Mouse (Mus musculus) heart, adult 2 months (tissue): ENCODE results near the gene Olfr979. TPM values are rescaled to one million over a fixed set of nuclear protein-coding genes. Genes with fewer than 3 reads are reported as not detected.

Source experiments
- DNase-seq, 2 experiments: peaks; one replicate each; pipeline ENCODE4 v3.0.0; 2021
- H3K27ac ChIP-seq: fragments of 200-600 bp; 2 replicates; pipeline ENCODE4 v1.8.1; 2022
- H3K27me3 ChIP-seq: fragments of 200-500 bp; 2 replicates; pipeline ENCODE4 v1.6.1; 2012; ENCODE audit warnings: mild to moderate bottlenecking, low read length, inconsistent platforms, mixed read lengths; ENCODE audit not compliant: control insufficient read depth, insufficient read depth
- H3K36me3 ChIP-seq: fragments of 200-500 bp; 2 replicates; pipeline ENCODE4 v1.6.1; 2012; ENCODE audit warnings: low read length, inconsistent platforms; ENCODE audit not compliant: control insufficient read depth, insufficient read depth
- H3K4me1 ChIP-seq: fragments of 200-500 bp; 2 replicates; pipeline ENCODE4 v1.6.1; 2011; ENCODE audit warnings: low read length; ENCODE audit not compliant: control insufficient read depth, insufficient read depth
- H3K4me3 ChIP-seq: fragments of 200-600 bp; 2 replicates; pipeline ENCODE4 v1.8.1; 2022
- H3K79me2 ChIP-seq: fragments of 200-500 bp; replicated peaks from 2 replicates; pipeline ENCODE4 v1.6.1; 2012; ENCODE audit warnings: mild to moderate bottlenecking, inconsistent platforms, low read length, moderate library complexity, mixed read lengths; ENCODE audit not compliant: control insufficient read depth, insufficient read depth
- H3K9ac ChIP-seq: fragments of 200-500 bp; 2 replicates; pipeline ENCODE4 v1.6.1; 2012; ENCODE audit warnings: low read depth, mild to moderate bottlenecking, control low read depth, inconsistent platforms, low read length, mixed read lengths
- CTCF ChIP-seq: fragments of 200-600 bp; IDR thresholded peaks from 2 replicates; pipeline ENCODE4 v1.8.1; 2022; ENCODE audit warnings: antibody characterized with exemption, mild to moderate bottlenecking, moderate library complexity
- EP300 ChIP-seq: fragments of 200-500 bp; IDR thresholded peaks from 2 replicates; pipeline ENCODE4 v1.6.1; 2011; ENCODE audit warnings: low read depth, low read length, control low read depth; ENCODE audit not compliant: insufficient read depth
- POLR2A ChIP-seq: fragments of 200-500 bp; IDR thresholded peaks from 2 replicates; pipeline ENCODE4 v1.6.1; 2011; ENCODE audit warnings: mild to moderate bottlenecking, low read depth, low read length, control low read depth; ENCODE audit not compliant: insufficient read depth
- WGBS: fragments of 180-500 bp; shearing (Covaris S2); methylation state at CpG from one replicate; pipeline ENCODE4 v1.1.7; 2018; 5-methylcytosine and 5-hydroxymethylcytosine counted together
- intact Hi-C: fragments of 180-260 bp; cut with DNase I; formaldehyde crosslinking; loops from one replicate; pipeline ENCODE4 v1.15.1; 2025
- polyA plus RNA-seq: library from polyadenylated mRNA; depleted of rRNA; stranded (reverse); fragments of >200 nt; gene quantifications from 2 replicates; pipeline ENCODE4 v1.2.3, GENCODE M21; 2012; rRNA removed
- total RNA-seq, 2 experiments: library from RNA; stranded (reverse); gene quantifications; 2 replicates each; pipeline ENCODE4 v1.2.3; 2021

Gene Olfr979
- total and polyA plus RNA-seq, 3 experiments = not detected

- WGBS = 50% methylated on average over 1 of the region's 1 CpGs
- H3K36me3 ChIP-seq = no peaks in the 10 kb centered on the region
- no peak within 1 kb of the TSS for H3K4me3 ChIP-seq
- no peak within 1 kb of the TSS for H3K9ac ChIP-seq
- no peaks in the 10 kb centered on the region for H3K79me2 ChIP-seq
- no peaks in the 10 kb centered on the region for H3K4me1 ChIP-seq
- intact Hi-C loops = no loop called here
- DNase-seq = no peak
- TF ChIP-seq EP300 = no peak
- TF ChIP-seq CTCF = no peak
- TF ChIP-seq POLR2A = no peak
- H3K27ac ChIP-seq = no peak within 1 kb of the TSS
- H3K27me3 ChIP-seq = no peaks in the 10 kb centered on the region
Observed at GRCm38 (mm10) chr9:39951946-39952345, 51.3 kb downstream of the Olfr979 start, which contains the start of gene Olfr975. Gene Olfr975, minus strand, starts transcription at chr9:39952046.

Other genes starting within 250 kb of the Olfr979 start
- gene Olfr968, start 220.2 kb downstream of the Olfr979 start, total RNA-seq = not detected
- not detected in 2 replicates for gene Olfr968, start 220.2 kb downstream of the Olfr979 start, polyA plus RNA-seq
- gene Olfr969, start 212.5 kb downstream of the Olfr979 start, total RNA-seq = not detected
- not detected in 2 replicates for gene Olfr969, start 212.5 kb downstream of the Olfr979 start, polyA plus RNA-seq
- not detected for gene Olfr970, start 194.6 kb downstream of the Olfr979 start, total RNA-seq
- gene Olfr970, start 194.6 kb downstream of the Olfr979 start, polyA plus RNA-seq = not detected in 2 replicates
- gene Olfr971, start 166.6 kb downstream of the Olfr979 start, total RNA-seq = not detected
- gene Olfr971, start 166.6 kb downstream of the Olfr979 start, polyA plus RNA-seq = not detected in 2 replicates
- not detected for gene Olfr972, start 137.0 kb downstream of the Olfr979 start, total RNA-seq
- gene Olfr972, start 137.0 kb downstream of the Olfr979 start, polyA plus RNA-seq = not detected in 2 replicates
- gene Olfr229, start 96.1 kb downstream of the Olfr979 start, total RNA-seq = not detected
- gene Olfr229, start 96.1 kb downstream of the Olfr979 start, polyA plus RNA-seq = not detected in 2 replicates
- not detected for gene Olfr974, start 66.0 kb downstream of the Olfr979 start, total RNA-seq
- gene Olfr974, start 66.0 kb downstream of the Olfr979 start, polyA plus RNA-seq = not detected in 2 replicates
- not detected for gene Olfr975, start 51.4 kb downstream of the Olfr979 start, total RNA-seq
- gene Olfr975, start 51.4 kb downstream of the Olfr979 start, polyA plus RNA-seq = not detected in 2 replicates
- not detected for gene Olfr976, start 42.3 kb downstream of the Olfr979 start, total RNA-seq
- gene Olfr976, start 42.3 kb downstream of the Olfr979 start, polyA plus RNA-seq = not detected in 2 replicates
- gene Olfr978, start 11.4 kb downstream of the Olfr979 start, total RNA-seq = not detected
- gene Olfr978, start 11.4 kb downstream of the Olfr979 start, polyA plus RNA-seq = not detected in 2 replicates
- not detected for gene Olfr980, start 6.1 kb upstream of the Olfr979 start, total RNA-seq
- not detected in 2 replicates for gene Olfr980, start 6.1 kb upstream of the Olfr979 start, polyA plus RNA-seq
- gene Olfr981, start 18.0 kb upstream of the Olfr979 start, total RNA-seq = not detected
- gene Olfr981, start 18.0 kb upstream of the Olfr979 start, polyA plus RNA-seq = not detected in 2 replicates
- gene Olfr982, start 70.4 kb upstream of the Olfr979 start, total RNA-seq = not detected
- not detected in 2 replicates for gene Olfr982, start 70.4 kb upstream of the Olfr979 start, polyA plus RNA-seq
- not detected for gene Olfr983, start 90.1 kb upstream of the Olfr979 start, total RNA-seq
- gene Olfr983, start 90.1 kb upstream of the Olfr979 start, polyA plus RNA-seq = not detected in 2 replicates
- gene Olfr984, start 110.7 kb upstream of the Olfr979 start, total RNA-seq = not detected
- not detected in 2 replicates for gene Olfr984, start 110.7 kb upstream of the Olfr979 start, polyA plus RNA-seq
- not detected for gene Olfr985, start 126.7 kb upstream of the Olfr979 start, total RNA-seq
- gene Olfr985, start 126.7 kb upstream of the Olfr979 start, polyA plus RNA-seq = not detected in 2 replicates
- gene Tmem225, start 144.7 kb upstream of the Olfr979 start, total RNA-seq = not detected
- gene Tmem225, start 144.7 kb upstream of the Olfr979 start, polyA plus RNA-seq = not detected in 2 replicates
- gene Olfr986, start 177.5 kb upstream of the Olfr979 start, total RNA-seq = not detected
- not detected in 2 replicates for gene Olfr986, start 177.5 kb upstream of the Olfr979 start, polyA plus RNA-seq
- 1 to 10 TPM; 2.7 to 2.8 TPM for gene Zfp202, start 188.9 kb upstream of the Olfr979 start, total RNA-seq
- gene Zfp202, start 188.9 kb upstream of the Olfr979 start, polyA plus RNA-seq = 1.2 and 1.8 TPM in 2 replicates